Mouse (Mus musculus): ENCODE measurements around the gene Bdnf.

Bdnf gene

GRCm38 (mm10) chr2:109706524-109706923 is 32.0 kb downstream of the Bdnf start:
- DNase-seq = peak; percentile 13 to 24

- no peak for DNase-seq
Measured at GRCm38 (mm10) chr2:109709346-109709745, 34.8 kb downstream of the Bdnf start.

GRCm38 (mm10) chr2:109711049-109711448 is 36.5 kb downstream of the Bdnf start:
- no peak for DNase-seq

GRCm38 (mm10) chr2:109725261-109725660 is 50.8 kb downstream of the Bdnf start:
- no peak for DNase-seq

GRCm38 (mm10) chr2:109725831-109726230 is 51.3 kb downstream of the Bdnf start:
- no peak for DNase-seq

GRCm38 (mm10) chr2:109729221-109729620 is 54.7 kb downstream of the Bdnf start:
- no peak for DNase-seq

GRCm38 (mm10) chr2:109733201-109734039 is 58.9 kb downstream of the Bdnf start:
- DNase-seq = no peak

GRCm38 (mm10) chr2:109734228-109734627 is 59.7 kb downstream of the Bdnf start:
- DNase-seq = no peak

- no peak for DNase-seq
Measured at GRCm38 (mm10) chr2:109734666-109735065, 60.2 kb downstream of the Bdnf start.

- no peak for DNase-seq
Measured at GRCm38 (mm10) chr2:109735347-109735746, 60.8 kb downstream of the Bdnf start.

GRCm38 (mm10) chr2:109736306-109736705 is 61.8 kb downstream of the Bdnf start:
- DNase-seq = no peak

- no peak for DNase-seq
Measured at GRCm38 (mm10) chr2:109738331-109738730, 63.8 kb downstream of the Bdnf start.

GRCm38 (mm10) chr2:109743208-109743960 is 68.9 kb downstream of the Bdnf start:
- peak in 1 of 2 experiments; percentile 12 for DNase-seq

- DNase-seq = no peak
Measured at GRCm38 (mm10) chr2:109746223-109746622, 71.7 kb downstream of the Bdnf start.

- DNase-seq = no peak
Measured at GRCm38 (mm10) chr2:109748412-109748811, 73.9 kb downstream of the Bdnf start.

GRCm38 (mm10) chr2:109748815-109749214 is 74.3 kb downstream of the Bdnf start:
- DNase-seq = no peak

GRCm38 (mm10) chr2:109749964-109750363 is 75.5 kb downstream of the Bdnf start:
- no peak for DNase-seq

GRCm38 (mm10) chr2:109750484-109750883 is 76.0 kb downstream of the Bdnf start:
- DNase-seq = no peak

- DNase-seq = no peak
Measured at GRCm38 (mm10) chr2:109756305-109756704, 81.8 kb downstream of the Bdnf start.

GRCm38 (mm10) chr2:109766772-109767171 is 92.3 kb downstream of the Bdnf start:
- DNase-seq = no peak

- no peak for DNase-seq
Measured at GRCm38 (mm10) chr2:109768814-109769213, 94.3 kb downstream of the Bdnf start.

GRCm38 (mm10) chr2:109776374-109776773 is 101.9 kb downstream of the Bdnf start:
- DNase-seq = no peak
